In genomic region chr15:26432676-26433075, GRCm38 (mm10) we compare ENCODE assay signal across 13 mouse cellular contexts.
DNase-seq lines count a peak whose midpoint lies in the region; ATAC-seq lines count a peak whose summit lies in the region.
"Had no signal": no experiment of that assay in that cellular context is flagged by ENCODE, and none has a peak within 500 bp of the region (broad histone marks: within the 10 kb centered on the region; RNA-seq: fewer than 3 reads in every experiment).

No protein-coding gene starts in this region.

- no peak for ATAC-seq in monocyte, adult 5-6 weeks (replicated peaks; ENCODE audit: insufficient number of reproducible peaks, low FRiP score, low TSS enrichment, poor library complexity, severe bottlenecking)
- ATAC-seq: forebrain, postnatal 0 days; hindbrain, embryonic 16.5 days had no signal

- DNase-seq in adrenal gland, adult (ENCODE audit: inconsistent age in 2 of 2, low spot score in 1 of 2), result peak; percentile 35 to 91
- DNase-seq in adrenal gland, postnatal 4 days (ENCODE audit: low spot score in 2 of 2), result no peak
- peak; percentile 12 to 21 for DNase-seq in left cerebral cortex, adult 18-20 months (ENCODE audit: low spot score in 2 of 2)
- DNase-seq in left cerebral cortex, postnatal 4 days, result no peak
- peak; percentile 7 for DNase-seq in fibroblast of lung, adult 2 months (ENCODE audit: low read depth)
- DNase-seq in left cerebral cortex, adult 9 months (ENCODE audit: low spot score in 2 of 2), result peak; percentile 6 to 19
- no peak for DNase-seq in testis, postnatal 10 days (ENCODE audit: low spot score)
- DNase-seq: cerebellum, adult 8-10 months; forebrain, postnatal 0 days; kidney, adult 18-20 months; lung, embryonic 14.5 days had no signal

- intact Hi-C loops in left cerebral cortex, postnatal 4 days (cut with DNase I), result no loop called here

Comparison
In these comparisons a context has a peak if more than half of its experiments do, and no peak if none do; other contexts are left out.
1. DNase-seq: peak in adrenal gland, adult (2 of 2), left cerebral cortex, adult 18-20 months (2 of 2), fibroblast of lung, adult 2 months (single experiment) and left cerebral cortex, adult 9 months (2 of 2); none in adrenal gland, postnatal 4 days (0 of 2), left cerebral cortex, postnatal 4 days (single experiment) and testis, postnatal 10 days (single experiment).